Mouse (Mus musculus) cerebellum, adult 11-12 months (tissue): ENCODE results near the gene Abhd16a.
A peak's percentile ranks its signal among the peaks of the same experiment; 100 is the strongest.

Source experiments
- DNase-seq: peaks from one replicate; pipeline ENCODE4 v3.0.0; 2022

The Abhd16a gene

DNA sequence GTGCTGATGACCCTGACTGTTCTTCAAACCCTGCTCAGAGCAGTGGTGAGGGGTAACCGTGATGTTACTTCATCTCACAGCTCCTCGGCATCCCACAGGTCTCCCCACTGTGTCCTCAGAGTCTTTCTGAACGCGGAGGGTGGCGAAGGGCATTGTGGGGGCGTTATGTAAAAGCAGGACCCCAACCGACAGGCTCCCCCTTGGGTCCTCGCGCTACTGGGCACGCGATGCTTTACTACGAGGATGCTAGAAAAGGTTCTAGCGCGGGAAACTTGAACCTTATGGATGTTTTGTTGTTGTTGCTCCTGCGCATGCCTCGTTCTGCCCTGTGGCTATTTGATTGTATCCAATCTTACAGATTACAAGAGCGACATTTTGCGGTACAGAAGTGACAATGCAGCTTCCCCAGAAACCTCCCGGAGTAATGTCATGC, 32.8 kb downstream of the Abhd16a start, which contains the start of gene Csnk2b:
Csnk2b (minus strand) TSS at position 183 of the 433 bp plus-strand sequence.
- DNase-seq: peak; percentile 83

DNA sequence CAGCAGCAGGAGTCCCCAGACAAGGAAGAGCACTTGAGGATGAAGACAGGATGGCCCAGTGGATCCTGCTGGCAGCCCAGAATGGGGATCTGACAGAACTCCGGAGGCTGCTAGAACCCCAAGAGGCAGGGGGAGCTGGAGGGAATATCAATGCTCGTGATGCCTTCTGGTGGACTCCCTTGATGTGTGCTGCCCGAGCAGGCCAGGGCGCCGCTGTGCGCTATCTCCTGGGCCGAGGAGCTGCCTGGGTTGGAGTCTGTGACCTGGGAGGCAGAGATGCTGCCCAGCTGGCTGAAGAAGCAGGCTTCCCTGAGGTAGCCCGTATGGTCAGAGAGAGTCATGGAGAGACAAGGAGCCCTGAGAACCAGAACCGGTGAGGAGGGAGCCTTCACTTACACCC, 34.2 kb downstream of the Abhd16a start:
- DNase-seq: peak; percentile 39

DNA sequence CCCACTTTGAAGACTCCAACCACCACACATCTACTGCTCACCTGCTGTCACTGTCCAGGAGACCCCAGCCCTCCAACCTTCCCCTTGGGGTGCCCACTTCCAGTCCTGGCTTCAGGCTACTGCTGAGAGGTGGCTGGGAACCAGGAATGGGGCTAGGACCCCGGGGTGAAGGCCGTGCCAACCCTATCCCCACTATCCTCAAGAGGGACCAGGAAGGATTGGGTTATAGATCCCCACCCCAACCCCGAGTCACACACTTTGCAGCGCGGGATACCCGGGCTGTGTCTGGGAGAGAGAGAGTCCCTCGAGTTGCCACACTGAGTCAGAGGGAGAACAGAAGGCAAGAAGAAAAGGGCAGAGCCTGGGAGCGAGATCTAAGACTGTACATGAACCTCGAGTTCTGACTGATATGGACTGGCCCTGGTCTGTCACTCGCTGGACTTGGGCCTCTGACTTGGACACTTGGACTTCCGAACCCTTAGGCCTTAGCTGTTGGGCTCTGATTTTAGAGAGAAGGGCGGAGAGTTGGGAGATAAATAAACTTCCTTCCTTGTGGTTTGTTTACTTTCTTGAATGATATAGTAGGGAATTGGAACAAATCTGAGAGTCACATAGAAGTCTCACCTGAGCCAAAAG, 35.3 kb downstream of the Abhd16a start:
- peak; percentile 53 for DNase-seq

DNA sequence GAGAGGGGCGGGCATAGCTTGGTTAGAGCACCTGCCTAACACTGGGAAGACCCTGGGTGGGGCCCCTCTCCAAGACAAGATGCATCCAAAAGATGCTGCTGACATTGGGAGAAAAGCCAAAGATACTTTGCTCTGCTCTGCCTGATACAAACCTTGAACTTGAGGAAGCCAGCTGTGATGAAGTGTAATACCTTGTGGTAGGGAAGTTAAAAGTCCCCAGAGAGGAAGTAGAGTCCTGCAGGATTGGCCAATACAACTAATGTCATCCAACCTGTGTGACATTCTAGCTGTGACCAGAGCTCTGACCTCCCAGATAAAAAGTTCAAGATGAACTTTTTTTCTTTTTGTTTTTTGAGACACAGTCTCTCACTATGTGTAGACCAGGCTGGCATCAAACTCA, 36.0 kb downstream of the Abhd16a start:
- DNase-seq: peak; percentile 46

DNA sequence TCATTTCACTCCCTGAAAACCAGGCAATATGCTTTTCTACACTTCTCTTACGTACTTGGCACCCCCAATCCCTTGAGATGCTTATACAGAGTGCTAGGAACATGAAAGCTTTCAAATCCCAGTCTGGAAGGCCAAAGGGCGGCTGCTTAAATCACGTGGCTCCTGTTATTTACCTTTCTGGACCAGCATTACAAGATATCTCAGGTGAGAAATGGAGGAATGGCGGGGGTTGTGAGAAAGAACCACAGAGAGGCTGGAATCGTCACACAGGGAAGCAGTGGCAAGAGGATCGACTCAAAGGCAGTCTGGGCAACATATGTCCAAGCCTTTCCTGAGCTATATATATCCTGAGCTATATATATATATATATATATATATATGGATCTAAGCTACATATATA, 36.5 kb downstream of the Abhd16a start:
- no peak for DNase-seq

DNA sequence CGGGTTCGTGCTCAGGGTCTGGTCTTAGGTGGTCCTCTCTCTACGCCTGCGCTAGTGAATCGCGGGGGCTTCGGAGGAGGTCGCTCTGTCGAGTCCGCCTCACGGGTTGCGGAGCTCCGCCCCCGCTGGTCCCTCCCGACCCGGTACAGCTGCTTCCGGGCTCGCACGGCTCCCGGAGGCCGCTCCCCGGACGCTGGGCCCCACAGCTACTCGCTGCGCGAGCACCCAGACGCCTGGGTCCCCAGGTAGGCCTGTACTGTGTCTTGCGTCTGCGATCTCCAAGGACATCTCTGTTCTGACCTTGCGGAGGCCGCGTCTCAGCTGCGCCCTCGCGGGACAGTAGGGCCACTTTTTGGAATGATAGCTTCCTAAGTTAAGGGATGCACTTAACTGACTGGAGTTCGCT, 37.1 kb downstream of the Abhd16a start, which contains the start of gene D17H6S53E:
D17H6S53E (plus strand) TSS at position 168 of the 406 bp plus-strand sequence.
- peak; percentile 73 for DNase-seq

DNA sequence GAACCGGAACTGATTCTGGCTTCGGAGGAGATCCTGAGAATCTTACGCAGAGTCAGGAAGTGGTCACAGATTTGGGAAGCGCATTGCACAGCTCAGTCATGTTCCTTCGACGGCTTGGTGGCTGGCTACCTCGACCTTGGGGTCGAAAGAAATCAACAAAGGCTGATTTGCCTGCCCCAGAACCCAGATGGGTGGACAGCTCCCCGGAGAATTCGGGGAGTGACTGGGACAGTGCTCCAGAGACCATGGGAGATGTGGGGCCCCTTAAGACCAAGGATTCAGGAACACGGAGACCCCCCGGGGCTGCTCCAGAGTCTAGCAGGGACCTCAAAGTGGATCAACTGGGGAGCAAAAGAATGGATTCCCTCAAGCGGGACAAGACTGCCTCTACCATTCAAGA, 38.0 kb downstream of the Abhd16a start:
- peak; percentile 41 for DNase-seq

DNA sequence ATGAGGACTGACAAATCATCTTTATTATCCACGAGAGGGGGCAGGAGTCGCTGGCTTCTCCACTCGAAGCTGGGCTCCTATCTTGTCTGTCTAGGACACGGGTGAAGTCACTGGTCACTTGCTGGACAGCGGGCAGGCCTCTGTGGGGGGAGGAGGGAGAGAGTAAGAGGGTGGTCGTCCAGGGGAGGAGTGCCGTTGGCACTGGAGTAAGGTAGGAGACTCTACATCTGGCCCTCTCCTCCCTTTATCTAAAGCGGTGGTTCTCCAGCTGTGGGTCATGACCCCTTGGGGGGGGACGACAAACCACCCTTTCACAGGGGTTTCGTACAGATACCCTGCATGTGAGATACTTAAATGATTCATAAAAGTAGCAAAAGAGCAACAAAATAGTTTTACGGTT, 39.9 kb downstream of the Abhd16a start:
- peak; percentile 47 for DNase-seq

DNA sequence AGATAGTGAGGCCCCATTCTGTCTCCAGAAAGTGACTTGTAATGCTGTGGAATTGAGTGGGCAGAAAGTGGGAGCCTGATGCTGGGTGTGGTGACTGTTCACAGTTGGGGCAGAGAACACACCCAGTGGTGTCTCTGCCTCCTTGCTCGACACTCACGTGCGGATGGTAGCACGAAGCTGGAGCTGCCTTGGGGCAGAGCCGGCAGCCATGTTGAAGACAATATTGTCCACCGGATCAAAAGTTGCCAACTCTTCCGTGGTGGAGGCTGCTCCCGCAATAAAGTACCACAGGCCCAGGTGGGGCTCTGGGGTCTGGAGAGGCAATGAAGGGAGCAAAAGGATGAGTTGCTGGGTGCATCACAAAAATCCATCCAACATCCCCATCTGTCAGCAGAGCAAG, 42.0 kb downstream of the Abhd16a start:
- no peak for DNase-seq

DNA sequence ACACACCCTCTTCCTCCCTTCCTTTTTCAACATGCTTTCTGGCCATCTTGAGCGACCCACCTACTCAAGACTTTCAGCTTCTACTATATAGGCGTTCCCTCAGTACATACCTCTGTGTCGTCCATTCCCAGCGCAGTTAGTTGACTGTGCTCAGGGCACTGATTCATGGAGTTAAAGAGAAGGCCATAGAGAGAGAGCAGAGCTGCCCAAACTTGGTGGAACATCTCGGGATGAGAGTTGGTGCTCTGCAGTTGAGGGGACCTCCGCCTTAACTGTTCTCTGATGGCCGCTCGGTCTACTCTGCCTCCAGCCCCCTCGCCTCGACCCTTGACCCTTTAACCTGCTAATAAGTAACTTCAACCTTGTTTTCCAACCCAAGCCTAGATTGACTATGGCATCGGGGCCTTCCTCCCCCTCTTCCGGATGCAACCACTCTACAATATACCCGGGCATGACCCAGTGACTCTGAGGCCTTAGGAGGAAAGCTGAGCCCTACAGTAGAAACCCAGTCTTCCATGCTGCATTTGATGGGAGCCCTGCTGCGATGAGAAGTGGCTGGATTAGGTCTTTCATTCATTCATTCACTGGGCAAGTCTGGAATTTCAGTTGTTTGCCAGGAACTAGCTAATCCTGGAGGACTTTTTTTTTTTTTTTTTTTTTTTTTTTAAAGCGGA, 42.6 kb downstream of the Abhd16a start, which contains the start of gene Apom:
Apom (minus strand) TSS at position 551 of the 674 bp plus-strand sequence.
- DNase-seq: no peak

DNA sequence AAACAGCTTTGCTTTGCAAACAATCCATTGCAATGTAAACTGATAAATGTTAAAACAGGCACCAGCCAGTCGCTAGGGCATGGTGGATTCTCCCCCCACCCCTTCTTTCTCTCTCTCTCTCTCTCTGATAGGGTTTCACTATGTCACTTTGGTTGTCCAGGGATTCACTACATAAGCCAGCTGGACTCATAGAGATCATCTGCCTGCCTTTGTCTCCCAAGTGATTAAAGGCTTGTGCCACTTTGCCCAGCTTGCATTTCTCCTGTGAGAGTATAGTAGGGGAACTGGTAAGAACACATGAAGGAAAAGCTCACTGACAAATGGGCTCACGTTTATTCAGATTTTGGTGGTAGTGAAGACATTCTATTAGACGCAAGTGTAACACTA, 43.1 kb downstream of the Abhd16a start:
- no peak for DNase-seq

DNA sequence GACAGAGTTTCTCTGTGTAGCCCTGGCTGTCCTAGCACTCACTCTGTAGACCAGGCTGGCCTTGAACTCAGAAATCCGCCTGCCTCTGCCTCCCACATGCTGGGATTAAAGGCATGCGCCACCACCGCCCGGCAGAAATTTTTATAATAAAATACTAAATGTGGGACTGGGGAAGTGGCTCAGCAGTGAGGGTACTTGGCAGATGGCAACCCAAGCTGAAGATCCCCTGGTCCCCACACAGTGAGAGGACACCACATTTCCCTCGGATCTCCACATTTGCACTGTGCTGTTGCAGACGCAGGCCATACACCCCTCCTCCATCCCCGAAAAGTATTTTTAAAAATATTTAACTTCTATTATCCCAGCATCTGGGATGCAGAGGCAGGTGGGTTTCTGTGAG, 44.5 kb downstream of the Abhd16a start:
- DNase-seq: peak; percentile 54

DNA sequence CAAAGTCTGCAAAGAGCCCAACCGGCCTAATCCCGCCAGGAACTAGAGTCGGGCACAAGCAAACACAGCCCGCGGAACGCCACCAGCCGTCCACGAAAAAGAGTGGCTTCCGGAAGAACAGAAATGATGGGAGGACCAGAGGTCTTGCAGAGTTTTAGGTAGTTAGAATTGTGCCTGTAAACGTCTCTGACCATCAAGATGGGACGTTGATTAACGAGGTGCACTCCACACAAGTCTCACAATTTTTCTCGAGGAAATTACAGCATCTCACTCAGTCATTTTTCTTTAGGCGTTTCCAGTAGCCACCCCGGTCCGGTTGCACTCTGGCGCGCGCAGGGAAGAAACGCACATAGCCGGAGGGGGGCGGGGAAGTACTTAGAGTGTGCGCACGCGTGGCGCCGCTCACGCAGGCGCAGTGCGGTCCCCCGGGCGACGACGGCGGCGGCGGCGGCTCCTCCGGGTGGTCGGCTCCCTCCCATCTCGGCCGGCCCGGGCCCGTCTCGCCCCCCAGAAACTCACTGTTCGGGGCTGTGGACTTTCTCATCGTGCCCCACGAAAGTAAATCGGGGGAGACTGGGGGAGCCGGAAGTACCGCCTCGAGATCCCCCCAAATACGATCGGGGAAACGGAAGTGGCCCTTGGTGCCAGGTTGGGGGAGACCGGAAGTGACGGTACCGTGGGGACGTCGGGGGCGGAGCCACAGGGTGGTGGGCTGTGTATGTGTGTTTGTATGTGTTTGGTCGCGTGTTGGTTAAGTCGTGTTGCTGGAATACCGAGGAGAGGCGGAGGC, 45.9 kb downstream of the Abhd16a start, which contains the start of gene Bag6:
Bag6 (plus strand) TSS at position 378 of the 790 bp plus-strand sequence.
- peak; percentile 94 for DNase-seq

DNA sequence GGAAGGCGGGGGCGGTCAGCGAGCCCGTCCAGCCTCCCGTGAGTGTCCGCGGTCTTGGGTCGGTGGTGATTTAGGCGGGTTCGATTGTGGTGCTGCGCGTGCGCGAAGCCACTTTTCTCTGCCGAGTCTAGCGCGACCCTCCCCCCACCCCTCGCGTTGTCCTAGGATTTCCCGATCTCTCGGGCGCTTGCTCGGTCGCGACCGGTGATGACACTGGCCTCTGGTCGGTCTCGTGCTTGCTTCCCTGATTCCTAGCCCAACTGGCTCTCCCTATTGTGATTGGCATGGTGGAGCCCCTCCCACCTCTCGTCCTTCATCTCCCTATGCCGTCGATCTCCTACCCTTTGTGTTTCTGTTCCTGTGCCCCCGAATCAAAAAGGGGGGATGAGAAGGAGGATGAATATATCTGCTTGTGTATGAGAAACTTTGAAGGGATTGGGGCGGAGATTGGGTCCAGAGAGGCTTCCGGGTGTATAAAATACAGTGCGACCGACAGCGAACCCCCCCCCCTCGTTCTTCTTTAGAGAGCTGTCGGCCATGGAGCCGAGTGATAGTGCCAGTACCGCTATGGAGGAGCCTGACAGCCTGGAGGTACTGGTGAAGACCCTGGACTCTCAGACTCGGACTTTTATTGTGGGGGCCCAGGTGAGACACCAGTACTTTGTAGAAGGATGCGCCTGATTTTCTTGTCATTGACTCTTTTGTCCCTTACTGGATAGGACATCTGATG, 46.7 kb downstream of the Abhd16a start:
- DNase-seq: no peak

DNA sequence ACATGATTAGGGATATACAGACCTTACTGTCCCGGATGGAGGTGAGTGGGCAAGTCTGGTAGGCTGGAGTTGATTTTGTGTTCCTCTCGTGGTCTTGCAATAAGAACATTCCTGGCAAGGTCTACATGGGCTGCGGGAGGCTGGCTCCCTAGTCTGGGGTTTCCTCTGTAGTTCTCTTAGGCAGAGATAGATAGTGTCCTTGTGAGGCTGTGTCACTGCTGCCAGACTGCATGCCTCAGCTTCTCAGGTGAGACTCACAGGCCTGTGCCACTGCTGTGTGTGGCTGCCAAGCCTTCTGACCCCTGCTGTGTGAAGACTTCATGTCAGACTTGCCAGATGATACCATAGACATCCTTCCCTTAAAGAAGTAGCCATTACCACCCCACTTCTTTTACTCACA, 50.2 kb downstream of the Abhd16a start:
- DNase-seq: no peak

DNA sequence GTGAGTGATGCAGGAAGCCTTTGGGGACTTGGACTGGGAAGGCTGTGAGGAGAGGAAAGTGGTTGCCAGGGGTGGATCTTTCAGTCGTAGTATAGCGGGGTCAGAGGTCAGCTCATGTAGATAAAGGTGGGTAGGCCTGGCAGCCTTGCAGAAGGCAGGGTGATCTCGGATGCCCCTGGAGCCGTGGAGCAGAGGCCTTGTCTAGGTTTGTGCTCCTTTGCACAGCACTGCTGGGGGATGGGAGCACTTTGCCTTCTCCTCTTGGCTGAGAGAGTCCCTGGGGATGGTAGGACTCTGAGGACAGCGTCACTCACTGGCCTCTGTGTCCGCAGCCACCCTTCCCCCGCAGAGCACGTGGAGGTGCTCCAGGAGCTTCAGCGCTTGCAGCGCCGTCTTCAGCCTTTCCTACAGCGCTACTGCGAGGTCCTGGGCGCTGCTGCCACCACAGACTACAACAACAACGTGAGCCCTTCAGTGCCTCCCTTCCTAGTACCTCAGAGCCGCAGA, 51.5 kb downstream of the Abhd16a start:
- no peak for DNase-seq

DNA sequence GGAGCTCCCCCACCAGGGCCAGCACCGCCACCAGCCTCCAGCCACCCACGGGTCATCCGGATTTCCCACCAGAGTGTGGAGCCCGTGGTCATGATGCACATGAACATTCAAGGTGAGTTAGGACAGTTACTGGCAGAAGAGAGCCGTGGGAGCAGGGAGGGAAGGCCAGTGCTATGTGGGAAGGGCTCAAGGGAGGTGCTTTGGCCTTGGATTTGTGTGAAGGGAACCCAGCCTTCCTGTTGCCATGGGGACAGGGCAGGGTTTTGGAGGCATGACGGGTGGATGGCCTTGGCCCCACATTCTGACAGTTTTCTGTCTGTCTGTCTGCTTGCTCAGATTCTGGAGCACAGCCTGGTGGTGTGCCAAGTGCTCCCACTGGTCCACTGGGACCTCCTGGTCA, 52.9 kb downstream of the Abhd16a start:
- no peak for DNase-seq

DNA sequence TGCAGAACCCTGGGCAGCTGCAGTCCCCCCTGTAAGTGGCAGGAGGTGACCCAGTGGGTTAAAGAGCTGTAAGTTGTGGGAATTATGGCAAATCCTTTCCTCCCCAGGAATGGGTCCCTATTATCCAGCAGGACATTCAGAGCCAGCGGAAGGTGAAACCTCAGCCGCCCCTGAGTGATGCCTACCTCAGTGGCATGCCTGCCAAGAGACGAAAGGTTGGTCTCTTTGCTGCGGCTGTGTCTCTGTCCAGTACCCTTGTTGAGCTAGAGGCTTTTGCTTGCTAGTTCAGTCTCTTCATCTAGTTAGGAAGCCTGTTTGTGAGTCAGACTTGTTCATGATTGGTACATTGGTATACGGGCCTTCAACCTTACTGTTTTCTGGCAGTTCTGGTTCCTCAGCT, 57.1 kb downstream of the Abhd16a start:
- no peak for DNase-seq

DNA sequence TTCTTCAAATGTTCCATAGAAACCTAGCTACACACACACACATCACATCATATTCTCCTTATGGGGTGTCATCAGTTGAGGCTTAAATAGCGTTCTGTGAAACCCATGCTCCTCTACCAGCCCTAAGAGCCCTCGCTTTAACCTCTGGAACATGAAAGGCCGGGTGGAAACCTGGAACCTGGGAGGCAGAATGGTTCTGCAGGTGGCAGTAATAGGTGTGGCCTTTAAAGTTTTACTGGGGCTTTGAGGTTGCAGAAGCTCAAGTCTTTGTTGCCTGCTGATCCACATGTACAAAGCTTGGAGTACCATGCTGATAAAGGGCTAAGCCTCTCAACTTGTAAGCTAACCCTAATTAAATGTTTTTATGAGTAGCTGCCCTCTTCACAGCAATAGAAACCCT, 58.3 kb downstream of the Abhd16a start:
- DNase-seq: no peak

DNA sequence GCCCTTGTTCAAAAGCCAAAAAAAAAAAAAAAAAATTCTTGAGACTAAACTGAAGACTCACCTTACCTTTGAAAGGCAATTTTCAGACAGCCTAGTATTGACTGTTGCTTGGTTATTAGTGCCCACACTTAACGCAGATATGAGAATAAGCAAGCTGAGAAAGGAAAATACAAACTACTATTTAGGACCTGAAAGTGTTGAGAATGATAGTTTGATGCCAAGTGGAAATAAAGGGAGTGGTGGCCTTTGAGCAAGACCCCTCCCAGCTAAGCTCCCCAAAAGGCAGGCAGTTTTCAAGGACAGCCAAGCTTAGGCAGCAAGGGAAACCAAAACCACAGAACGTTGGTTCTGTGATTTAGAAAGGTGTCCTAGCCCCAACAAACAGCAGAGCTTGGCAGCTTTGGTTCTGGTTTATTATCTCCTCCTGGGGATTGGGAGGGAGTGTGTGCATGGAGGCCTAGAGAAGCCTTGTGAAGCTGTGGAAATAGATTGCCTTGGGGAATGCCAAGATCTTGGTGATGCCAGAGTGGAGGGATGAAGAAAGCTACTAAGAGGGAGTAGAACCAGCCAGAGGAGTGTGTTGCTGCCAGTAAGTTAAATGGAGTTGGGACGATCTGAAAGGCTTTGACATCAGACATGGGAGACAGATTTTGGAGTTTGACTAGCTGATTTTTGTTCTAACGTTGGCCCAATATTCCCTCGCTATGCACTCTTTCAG, 59.0 kb downstream of the Abhd16a start:
- DNase-seq: no peak

DNA sequence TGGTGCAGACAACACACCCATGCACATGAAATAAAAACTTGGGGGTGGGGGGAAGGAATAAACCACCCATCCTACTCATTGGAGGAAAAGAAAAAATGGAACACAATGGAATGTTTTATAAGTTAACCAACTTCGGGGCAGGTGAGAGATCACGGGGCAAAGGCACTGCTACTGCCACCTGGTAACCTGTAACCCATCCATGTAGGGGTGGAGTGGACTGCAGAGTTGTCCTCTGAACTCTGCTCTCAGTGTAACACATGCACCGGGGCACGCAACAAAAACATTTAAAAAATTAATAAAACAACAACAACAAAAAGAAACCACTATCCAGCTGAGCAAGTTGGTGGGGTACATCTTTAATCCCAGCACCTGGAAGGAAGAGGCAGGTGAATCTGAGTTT, 63.1 kb downstream of the Abhd16a start:
- no peak for DNase-seq
